ENCODE assay signal across 9 mouse cellular contexts in the genomic region with DNA sequence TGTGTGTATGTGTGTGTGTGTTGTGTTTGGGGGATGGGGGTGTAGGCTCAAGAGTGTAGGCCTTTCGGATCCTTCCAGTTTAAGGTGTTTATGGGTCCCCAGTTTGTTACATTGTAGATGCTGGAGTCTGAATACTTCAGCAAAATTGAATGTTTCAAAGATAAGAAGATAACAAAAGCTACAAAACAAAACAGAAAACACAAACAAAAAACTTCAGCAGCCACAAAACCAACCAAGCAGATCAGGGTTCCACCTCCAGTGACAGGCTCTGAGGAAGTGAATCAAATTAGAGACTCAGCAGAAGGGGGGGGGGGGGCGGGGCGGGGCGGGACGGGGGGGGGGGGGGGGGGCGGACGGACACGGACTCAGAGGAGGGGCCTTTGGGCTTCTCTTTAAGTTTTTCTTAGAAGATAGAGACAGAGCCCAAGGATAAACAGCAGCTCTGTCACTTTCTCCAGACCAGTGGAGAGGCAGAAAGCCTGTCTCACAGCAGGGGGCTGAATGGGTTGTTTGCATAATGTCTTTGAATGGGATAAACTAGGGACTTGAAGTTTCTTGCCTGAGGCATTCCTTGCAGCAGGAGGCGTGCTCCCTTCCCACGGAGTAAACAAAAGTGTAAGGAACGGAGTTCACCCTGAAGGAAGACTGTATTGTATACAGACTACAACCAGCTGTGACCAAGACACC. TPM values are rescaled to one million over a fixed set of nuclear protein-coding genes. Genes with fewer than 3 reads are reported as not detected.
DNase-seq lines count a peak whose midpoint lies in the region; ATAC-seq and TF ChIP-seq lines count a peak whose summit lies in the region.
"Had no signal": no experiment of that assay in that cellular context is flagged by ENCODE, and none has a peak within 500 bp of the region (broad histone marks: within the 10 kb centered on the region; RNA-seq: fewer than 3 reads in every experiment).

No protein-coding gene starts in this region.

- 8% methylated on average over 8 of the region's 11 CpGs for WGBS in hindbrain, embryonic 10.5 days
- 19% methylated on average over 4 of the region's 11 CpGs for WGBS in lung, embryonic 14.5 days
- WGBS in stomach, postnatal 0 days = 29% methylated on average over 4 of the region's 11 CpGs

- intact Hi-C loops in left cerebral cortex, adult 2 months (cut with DNase I) = no loop called here

- DNase-seq in WW6 (ENCODE audit: low read depth, low spot score) = peak; percentile 80
- DNase-seq in hindbrain, embryonic 10.5 days (ENCODE audit: low spot score) = peak; percentile 73
- peak; percentile 81 for DNase-seq in lung, embryonic 14.5 days
- peak; percentile 49 for DNase-seq in stomach, postnatal 0 days (ENCODE audit: low spot score)
- DNase-seq in ovary, adult 18-20 months (ENCODE audit: low spot score) = no peak
- DNase-seq in adrenal gland, adult 2 months = no peak
- no peak for DNase-seq in left cerebral cortex, adult 2 months (ENCODE audit: extremely low spot score in 1 of 2, low spot score in 2 of 2)

- no peaks in the 10 kb centered on the region for H3K36me3 ChIP-seq in E14TG2a.4 (ENCODE audit: insufficient read depth, low read length)
- no peaks in the 10 kb centered on the region for H3K36me3 ChIP-seq in hindbrain, embryonic 10.5 days
- no peaks in the 10 kb centered on the region for H3K36me3 ChIP-seq in lung, embryonic 14.5 days (ENCODE audit: insufficient read depth)
- H3K36me3 ChIP-seq in stomach, postnatal 0 days (ENCODE audit: control insufficient read depth, insufficient read depth, low read length) = no peaks in the 10 kb centered on the region

- H3K4me1 ChIP-seq in E14TG2a.4 (replicated peaks; ENCODE audit: low read depth, low read length) = peaks cover 13% of the 10 kb centered on the region
- peaks cover 38% of the 10 kb centered on the region for H3K4me1 ChIP-seq in hindbrain, embryonic 10.5 days (replicated peaks)
- peaks cover 6% of the 10 kb centered on the region; the same call in 1 of the 2 replicates for H3K4me1 ChIP-seq in lung, embryonic 14.5 days (ENCODE audit: insufficient read depth)
- H3K4me1 ChIP-seq in stomach, postnatal 0 days (replicated peaks; ENCODE audit: control insufficient read depth, insufficient read depth) = no peaks in the 10 kb centered on the region

- peaks cover 67% of the 10 kb centered on the region for H3K27me3 ChIP-seq in E14TG2a.4 (ENCODE audit: insufficient read depth, low read length)
- H3K27me3 ChIP-seq in hindbrain, embryonic 10.5 days (ENCODE audit: insufficient read depth, poor library complexity, severe bottlenecking) = no peaks in the 10 kb centered on the region
- no peaks in the 10 kb centered on the region for H3K27me3 ChIP-seq in lung, embryonic 14.5 days (ENCODE audit: insufficient read depth, low read length)
- H3K27me3 ChIP-seq in stomach, postnatal 0 days (ENCODE audit: control insufficient read depth, insufficient read depth, low read length) = no peaks in the 10 kb centered on the region

- no peak overlapping the region for H3K4me3 ChIP-seq in E14TG2a.4 (replicated peaks; ENCODE audit: low read length)
- H3K4me3 ChIP-seq in hindbrain, embryonic 10.5 days = no peak overlapping the region
- no peak overlapping the region for H3K4me3 ChIP-seq in lung, embryonic 14.5 days (ENCODE audit: low read depth, low read length)
- H3K4me3 ChIP-seq in stomach, postnatal 0 days (ENCODE audit: low read depth, low read length) = no peak overlapping the region
- H3K4me3 ChIP-seq in left cerebral cortex, adult 2 months = no peak overlapping the region
- H3K4me3 ChIP-seq: myocyte had no signal

- ATAC-seq in lung, embryonic 14.5 days (ENCODE audit: insufficient read depth) = peak; percentile 90
- peak; percentile 60 for ATAC-seq in stomach, postnatal 0 days (ENCODE audit: low FRiP score, low TSS enrichment)

- 0 out of 2 replicates have a peak, but pooled peaks have one; percentile 10 for TF ChIP-seq CTCF in E14TG2a.4 (conservative IDR thresholded peaks at IDR 0.05; ENCODE audit: low read length)
- peak; percentile 61 for TF ChIP-seq CTCF in lung, embryonic 14.5 days (IDR thresholded peaks at IDR 0.05; ENCODE audit: low read depth)
- peak; percentile 75 for TF ChIP-seq CTCF in stomach, postnatal 0 days (IDR thresholded peaks at IDR 0.05; ENCODE audit: low read depth)
- no peak; the same call in 1 of the 2 replicates for TF ChIP-seq CTCF in left cerebral cortex, adult 2 months (IDR thresholded peaks at IDR 0.05)

- peak overlapping the region; percentile 39; the same call in 1 of the 2 replicates for H3K4me2 ChIP-seq in lung, embryonic 14.5 days
- no peak overlapping the region for H3K4me2 ChIP-seq in stomach, postnatal 0 days (replicated peaks; ENCODE audit: low read depth)

- peaks cover 33% of the 10 kb centered on the region for H3K9me3 ChIP-seq in E14TG2a.4 (ENCODE audit: low read length)
- H3K9me3 ChIP-seq in hindbrain, embryonic 10.5 days = no peaks in the 10 kb centered on the region
- H3K9me3 ChIP-seq in lung, embryonic 14.5 days (ENCODE audit: low read depth, low read length) = no peaks in the 10 kb centered on the region
- H3K9me3 ChIP-seq in stomach, postnatal 0 days (ENCODE audit: control insufficient read depth, low read length) = no peaks in the 10 kb centered on the region

- no peak for TF ChIP-seq EP300 in stomach, postnatal 0 days (optimal IDR thresholded peaks at IDR 0.05)

- H3K9ac ChIP-seq in lung, embryonic 14.5 days = no peak overlapping the region; the same call in 1 of the 2 replicates
- no peak overlapping the region for H3K9ac ChIP-seq in stomach, postnatal 0 days (ENCODE audit: low read length)

- H3K27ac ChIP-seq in hindbrain, embryonic 10.5 days = peak overlapping the region; percentile 71
- H3K27ac ChIP-seq in lung, embryonic 14.5 days (ENCODE audit: low read depth) = 0 out of 2 replicates have a peak overlapping the region, but pooled peaks have one; percentile 38
- H3K27ac ChIP-seq in stomach, postnatal 0 days (replicated peaks) = peak overlapping the region; percentile 73
- no peak overlapping the region for H3K27ac ChIP-seq in left cerebral cortex, adult 2 months

RNA-seq across cellular contexts. Expression of a gene that starts 8.9 kb away (rescaled TPM):
- 38.2 and 46.9 TPM in 2 replicates for polyA plus RNA-seq in hindbrain, embryonic 10.5 days (2016; fragmentation: Nextera tagmentation; extraction: Ambion mirVana)
- 31.5 and 38.4 TPM in 2 replicates for polyA plus RNA-seq in lung, embryonic 14.5 days (2014; fragmentation: Nextera tagmentation; extraction: Ambion mirVana)
- polyA plus RNA-seq in stomach, postnatal 0 days (2015; fragmentation: Nextera tagmentation; extraction: Ambion mirVana) = 30.8 and 33.0 TPM in 2 replicates
- total RNA-seq in adrenal gland, adult 2 months (2021) = 100 to 1,000 TPM in 1 of 2 experiments, 10 to 100 TPM in 1; 71.6 to 102 TPM
- 74.0 and 75.6 TPM in 2 replicates for polyA plus RNA-seq in adrenal gland, adult 2 months (2012; rRNA removed)
- 10 to 100 TPM; 25.8 to 27.4 TPM for total RNA-seq in left cerebral cortex, adult 2 months (2021)

Comparison
In these comparisons a context has a peak if more than half of its experiments do, and no peak if none do; other contexts are left out.
1. DNase-seq: peak in WW6 (single experiment), hindbrain, embryonic 10.5 days (single experiment), lung, embryonic 14.5 days (single experiment) and stomach, postnatal 0 days (single experiment); none in ovary, adult 18-20 months (single experiment), adrenal gland, adult 2 months (single experiment) and left cerebral cortex, adult 2 months (0 of 2).